Mouse (Mus musculus): ENCODE results near the gene Bbs9.
A peak's percentile ranks its signal among the peaks of the same experiment; 100 is the strongest.

Gene Bbs9

GRCm38 (mm10) chr9:22870661-22871060 lies 395.1 kb downstream of the Bbs9 start:
- DNase-seq = no peak

- no peak for DNase-seq
Observed at GRCm38 (mm10) chr9:22875231-22875630, 399.7 kb downstream of the Bbs9 start.

DNA sequence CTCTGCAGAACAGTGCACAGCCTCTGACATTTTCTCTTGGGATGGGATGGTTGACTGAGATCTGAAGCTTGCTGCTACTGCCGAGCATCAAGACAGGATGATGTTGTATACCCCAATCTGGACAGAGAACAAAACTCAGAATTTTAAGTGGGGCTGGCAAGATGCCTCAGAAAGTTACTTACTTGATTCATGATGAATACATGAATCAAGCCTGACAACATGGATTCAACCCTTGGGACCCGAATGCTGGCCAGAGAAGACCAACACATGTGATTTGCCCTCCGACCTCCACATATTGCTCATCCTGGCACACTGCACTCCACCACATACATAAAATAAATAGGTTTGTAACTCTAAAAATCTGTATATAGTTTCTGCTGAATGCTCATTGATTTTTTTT lies 403.8 kb downstream of the Bbs9 start:
- no peak for DNase-seq

GRCm38 (mm10) chr9:22886351-22886750 lies 410.8 kb downstream of the Bbs9 start:
- DNase-seq = no peak

DNA sequence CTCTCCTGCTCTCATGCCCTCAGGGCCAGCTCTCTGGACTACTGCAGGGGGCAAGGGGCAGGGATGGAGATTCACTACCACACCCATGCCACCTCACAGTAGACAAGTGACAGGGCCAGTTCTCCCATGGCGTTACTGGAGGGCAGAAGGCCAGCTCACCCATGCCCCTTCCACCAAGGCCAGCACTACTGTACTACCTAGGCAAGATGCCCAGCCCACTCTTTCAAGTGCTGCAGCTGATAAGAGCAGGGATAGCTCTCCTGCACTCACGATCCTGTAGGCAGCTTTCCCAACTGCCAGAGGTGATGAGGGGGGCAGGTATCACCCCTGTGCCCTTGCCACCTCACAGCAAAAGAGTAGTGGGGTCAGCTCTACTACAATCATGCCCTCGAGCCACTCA lies 429.9 kb downstream of the Bbs9 start:
- DNase-seq = peak in 1 of 2 experiments; percentile 26

- DNase-seq = no peak
Observed at GRCm38 (mm10) chr9:22916808-22917207, 441.3 kb downstream of the Bbs9 start.

GRCm38 (mm10) chr9:22935645-22936044 lies 460.1 kb downstream of the Bbs9 start:
- no peak for DNase-seq
